Mouse (Mus musculus): ENCODE results near the gene Fdxr. TPM values are rescaled to one million over a fixed set of nuclear protein-coding genes. Genes with fewer than 3 reads are reported as not detected.

Fdxr gene
- polyA plus RNA-seq, 1 experiment from 2014 or later, result 14.1 TPM

DNA sequence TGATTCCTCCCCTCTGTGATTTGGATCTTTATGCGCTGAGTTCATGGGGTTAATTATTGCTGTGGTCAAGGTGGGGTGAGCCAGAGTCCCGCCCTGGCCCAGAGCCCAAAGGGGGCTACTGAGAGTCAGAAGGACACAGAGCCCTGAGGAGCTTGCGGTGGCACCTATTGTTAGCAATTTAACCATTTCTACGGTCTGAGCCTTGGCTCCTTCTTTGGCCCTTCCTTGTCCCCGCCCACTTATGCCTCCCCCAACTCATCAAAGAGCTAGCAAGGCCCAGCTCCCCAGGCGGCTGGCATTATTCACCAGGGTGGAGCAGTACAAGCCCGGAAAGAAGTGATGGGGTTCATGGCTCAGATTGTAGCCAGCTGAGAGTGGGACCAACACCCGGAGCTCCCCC is 30.0 kb upstream of the Fdxr start, which contains the start of gene Otop2:
Gene Otop2, plus strand, starts transcription at position 301 of the 400 bp plus-strand sequence.
- Histone ChIP-seq H3K4me2 (ENCODE audit: low read depth, low read length) (no peak within 1 kb of the TSS), H3K36me3 (ENCODE audit: control insufficient read depth, insufficient read depth, low read length) (no peaks in the 10 kb centered on the region), H3K27me3 (ENCODE audit: control insufficient read depth, insufficient read depth, low read depth, low read length) (no peaks in the 10 kb centered on the region; the same call in 1 of the 2 replicates), H3K4me1 (replicated peaks; ENCODE audit: control insufficient read depth, insufficient read depth, low read length) (no peaks in the 10 kb centered on the region), H3K9ac (ENCODE audit: low read length) (no peak within 1 kb of the TSS), H3K27ac (ENCODE audit: low read length) (no peak within 1 kb of the TSS), H3K4me3 (ENCODE audit: low read length) (no peak within 1 kb of the TSS), H3K9me3 (ENCODE audit: control insufficient read depth, low read length) (no peaks in the 10 kb centered on the region)
- 30% methylated on average over 8 of the region's 8 CpGs for WGBS
- ATAC-seq (ENCODE audit: low read depth), result no peak

- H3K36me3 ChIP-seq (ENCODE audit: control insufficient read depth, insufficient read depth, low read length), result no peaks in the 10 kb centered on the region
- H3K4me2 ChIP-seq (ENCODE audit: low read depth, low read length), result no peak overlapping the region
- peaks cover 10% of the 10 kb centered on the region for H3K27me3 ChIP-seq (ENCODE audit: control insufficient read depth, insufficient read depth, low read depth, low read length)
- no peak overlapping the region for H3K4me3 ChIP-seq (ENCODE audit: low read length)
- peak; percentile 34; the same call in 1 of the 2 replicates for ATAC-seq (ENCODE audit: low read depth)
- H3K9ac ChIP-seq (ENCODE audit: low read length), result no peak overlapping the region
- H3K27ac ChIP-seq (ENCODE audit: low read length), result no peak overlapping the region
- WGBS, result 17% methylated on average over 8 of the region's 8 CpGs
- H3K4me1 ChIP-seq (replicated peaks; ENCODE audit: control insufficient read depth, insufficient read depth, low read length), result no peaks in the 10 kb centered on the region
- no peaks in the 10 kb centered on the region for H3K9me3 ChIP-seq (ENCODE audit: control insufficient read depth, low read length)
These were observed 26.3 kb upstream of the Fdxr start for GRCm38 (mm10) chr11:115303167-115303566.

DNA sequence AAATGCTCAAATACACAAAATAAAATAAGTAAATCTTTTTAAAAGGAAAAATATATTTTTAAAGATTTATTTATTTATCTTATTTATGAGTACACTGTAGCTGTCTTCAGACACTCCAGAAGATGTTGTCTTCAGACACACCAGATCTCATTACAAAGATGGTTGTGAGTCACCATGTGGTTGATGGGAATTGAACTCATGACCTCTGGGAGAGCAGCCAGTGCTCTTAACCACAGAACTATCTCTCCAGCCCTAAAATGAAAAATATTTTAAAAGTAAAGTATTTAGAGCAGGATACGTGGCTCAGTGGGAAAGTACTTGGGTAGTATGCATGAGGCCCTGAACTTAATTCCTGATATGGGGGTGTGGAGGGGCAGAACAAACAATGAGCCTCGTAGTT is 24.5 kb upstream of the Fdxr start:
- Histone ChIP-seq H3K9me3 (ENCODE audit: control insufficient read depth, low read length) (no peaks in the 10 kb centered on the region), H3K4me1 (replicated peaks; ENCODE audit: control insufficient read depth, insufficient read depth, low read length) (peaks cover 3% of the 10 kb centered on the region; the same call in 1 of the 2 replicates), H3K36me3 (ENCODE audit: control insufficient read depth, insufficient read depth, low read length) (no peaks in the 10 kb centered on the region), H3K27me3 (ENCODE audit: control insufficient read depth, insufficient read depth, low read depth, low read length) (peaks cover 27% of the 10 kb centered on the region), H3K9ac (ENCODE audit: low read length) (no peak overlapping the region), H3K27ac (ENCODE audit: low read length) (no peak overlapping the region), H3K4me3 (ENCODE audit: low read length) (no peak overlapping the region), H3K4me2 (ENCODE audit: low read depth, low read length) (no peak overlapping the region)
- no peak for ATAC-seq (ENCODE audit: low read depth)
- 72% methylated on average over 2 of the region's 2 CpGs for WGBS

GRCm38 (mm10) chr11:115300745-115301144 is 23.9 kb upstream of the Fdxr start:
- Histone ChIP-seq H3K4me1 (replicated peaks; ENCODE audit: control insufficient read depth, insufficient read depth, low read length) (peaks cover 3% of the 10 kb centered on the region; the same call in 1 of the 2 replicates), H3K4me3 (ENCODE audit: low read length) (no peak overlapping the region), H3K4me2 (ENCODE audit: low read depth, low read length) (no peak overlapping the region), H3K27ac (ENCODE audit: low read length) (no peak overlapping the region), H3K27me3 (ENCODE audit: control insufficient read depth, insufficient read depth, low read depth, low read length) (peaks cover 28% of the 10 kb centered on the region), H3K9ac (ENCODE audit: low read length) (no peak overlapping the region), H3K9me3 (ENCODE audit: control insufficient read depth, low read length) (no peaks in the 10 kb centered on the region), H3K36me3 (ENCODE audit: control insufficient read depth, insufficient read depth, low read length) (no peaks in the 10 kb centered on the region)
- ATAC-seq (ENCODE audit: low read depth), result no peak
- WGBS, result 84% methylated on average over 4 of the region's 4 CpGs

GRCm38 (mm10) chr11:115298160-115298559 is 21.3 kb upstream of the Fdxr start:
- Histone ChIP-seq H3K4me1 (replicated peaks; ENCODE audit: control insufficient read depth, insufficient read depth, low read length) (peaks cover 3% of the 10 kb centered on the region; the same call in 1 of the 2 replicates), H3K9ac (ENCODE audit: low read length) (no peak overlapping the region), H3K27me3 (ENCODE audit: control insufficient read depth, insufficient read depth, low read depth, low read length) (peaks cover 28% of the 10 kb centered on the region), H3K27ac (ENCODE audit: low read length) (no peak overlapping the region), H3K4me3 (ENCODE audit: low read length) (no peak overlapping the region; the same call in 1 of the 2 replicates), H3K4me2 (ENCODE audit: low read depth, low read length) (no peak overlapping the region), H3K9me3 (ENCODE audit: control insufficient read depth, low read length) (no peaks in the 10 kb centered on the region), H3K36me3 (ENCODE audit: control insufficient read depth, insufficient read depth, low read length) (no peaks in the 10 kb centered on the region)
- WGBS, result 67% methylated on average over 8 of the region's 8 CpGs
- no peak for ATAC-seq (ENCODE audit: low read depth)

- H3K9ac ChIP-seq (ENCODE audit: low read length), result peak within 1 kb of the TSS; percentile 58
- H3K4me2 ChIP-seq (ENCODE audit: low read depth, low read length), result peak within 1 kb of the TSS; percentile 71
- peak within 1 kb of the TSS; percentile 49 for H3K4me3 ChIP-seq (ENCODE audit: low read length)
- H3K36me3 ChIP-seq (ENCODE audit: control insufficient read depth, insufficient read depth, low read length), result no peaks in the 10 kb centered on the region
- peaks cover 4% of the 10 kb centered on the region for H3K4me1 ChIP-seq (replicated peaks; ENCODE audit: control insufficient read depth, insufficient read depth, low read length)
- H3K9me3 ChIP-seq (ENCODE audit: control insufficient read depth, low read length), result no peaks in the 10 kb centered on the region
- H3K27me3 ChIP-seq (ENCODE audit: control insufficient read depth, insufficient read depth, low read depth, low read length), result peaks cover 28% of the 10 kb centered on the region
- peak; percentile 65 for ATAC-seq (ENCODE audit: low read depth)
- no peak within 1 kb of the TSS for H3K27ac ChIP-seq (ENCODE audit: low read length)
- WGBS, result under 1% methylated on average over 44 of the region's 44 CpGs
These were observed 20.5 kb upstream of the Fdxr start, which contains the start of gene Fads6 for GRCm38 (mm10) chr11:115297214-115297826. Fads6 (minus strand) TSS chr11:115297663.

GRCm38 (mm10) chr11:115296471-115297210 is 19.8 kb upstream of the Fdxr start:
- no peak for ATAC-seq (ENCODE audit: low read depth)
- Histone ChIP-seq H3K27ac (ENCODE audit: low read length) (no peak overlapping the region), H3K4me3 (ENCODE audit: low read length) (peak overlapping the region; percentile 49), H3K27me3 (ENCODE audit: control insufficient read depth, insufficient read depth, low read depth, low read length) (peaks cover 28% of the 10 kb centered on the region), H3K4me1 (replicated peaks; ENCODE audit: control insufficient read depth, insufficient read depth, low read length) (peaks cover 10% of the 10 kb centered on the region), H3K36me3 (ENCODE audit: control insufficient read depth, insufficient read depth, low read length) (no peaks in the 10 kb centered on the region), H3K9me3 (ENCODE audit: control insufficient read depth, low read length) (no peaks in the 10 kb centered on the region), H3K4me2 (ENCODE audit: low read depth, low read length) (peak overlapping the region; percentile 71), H3K9ac (ENCODE audit: low read length) (peak overlapping the region; percentile 58)
- 49% methylated on average over 21 of the region's 21 CpGs for WGBS

GRCm38 (mm10) chr11:115295939-115296338 is 19.1 kb upstream of the Fdxr start:
- Histone ChIP-seq H3K9me3 (ENCODE audit: control insufficient read depth, low read length) (no peaks in the 10 kb centered on the region), H3K27me3 (ENCODE audit: control insufficient read depth, insufficient read depth, low read depth, low read length) (peaks cover 28% of the 10 kb centered on the region), H3K4me3 (ENCODE audit: low read length) (no peak overlapping the region), H3K36me3 (ENCODE audit: control insufficient read depth, insufficient read depth, low read length) (no peaks in the 10 kb centered on the region), H3K27ac (ENCODE audit: low read length) (no peak overlapping the region), H3K9ac (ENCODE audit: low read length) (no peak overlapping the region), H3K4me1 (replicated peaks; ENCODE audit: control insufficient read depth, insufficient read depth, low read length) (peaks cover 10% of the 10 kb centered on the region), H3K4me2 (ENCODE audit: low read depth, low read length) (no peak overlapping the region)
- WGBS, result 79% methylated on average over 11 of the region's 11 CpGs
- ATAC-seq (ENCODE audit: low read depth), result no peak

- H3K27ac ChIP-seq (ENCODE audit: low read length), result peak overlapping the region; percentile 24
- 41% methylated on average over 14 of the region's 14 CpGs for WGBS
- peaks cover 16% of the 10 kb centered on the region for H3K4me1 ChIP-seq (replicated peaks; ENCODE audit: control insufficient read depth, insufficient read depth, low read length)
- H3K9me3 ChIP-seq (ENCODE audit: control insufficient read depth, low read length), result no peaks in the 10 kb centered on the region
- H3K4me3 ChIP-seq (ENCODE audit: low read length), result no peak overlapping the region
- ATAC-seq (ENCODE audit: low read depth), result no peak
- H3K4me2 ChIP-seq (ENCODE audit: low read depth, low read length), result no peak overlapping the region
- peaks cover 14% of the 10 kb centered on the region for H3K27me3 ChIP-seq (ENCODE audit: control insufficient read depth, insufficient read depth, low read depth, low read length)
- H3K9ac ChIP-seq (ENCODE audit: low read length), result no peak overlapping the region
- H3K36me3 ChIP-seq (ENCODE audit: control insufficient read depth, insufficient read depth, low read length), result no peaks in the 10 kb centered on the region
These were observed 16.0 kb upstream of the Fdxr start for GRCm38 (mm10) chr11:115292631-115293375.
